In genomic region chr12:35966768-35967141, GRCm38 (mm10) we compare ENCODE assay signal across 22 mouse cellular contexts. TPM values are rescaled to one million over a fixed set of nuclear protein-coding genes. Genes with fewer than 3 reads are reported as not detected.
"Had no signal": no experiment of that assay in that cellular context is flagged by ENCODE, and none has a peak within 500 bp of the region (broad histone marks: within the 10 kb centered on the region; RNA-seq: fewer than 3 reads in every experiment).

No protein-coding gene starts in this region.

- H3K27me3 ChIP-seq: kidney, embryonic 15.5 days; limb, embryonic 12.5 days; neural tube, embryonic 12.5 days had no signal

- H3K36me3 ChIP-seq: kidney, embryonic 15.5 days; limb, embryonic 12.5 days; midbrain, embryonic 10.5 days; neural tube, embryonic 12.5 days had no signal

- H3K4me3 ChIP-seq: kidney, embryonic 15.5 days; limb, embryonic 12.5 days; midbrain, embryonic 10.5 days; myocyte; neural tube, embryonic 12.5 days had no signal

- DNase-seq: kidney, adult 11 months; kidney, postnatal 14 days; lung, embryonic 14.5 days; lung, postnatal 10 days; lung, postnatal 4 days; midbrain, embryonic 14.5 days; spleen, adult 18-20 months; thymus, postnatal 4 days had no signal

- H3K9me3 ChIP-seq: kidney, embryonic 15.5 days; limb, embryonic 12.5 days; midbrain, embryonic 10.5 days; neural tube, embryonic 12.5 days had no signal

- ATAC-seq: hindbrain, postnatal 0 days had no signal

- H3K27ac ChIP-seq: hindbrain, postnatal 0 days; kidney, embryonic 15.5 days; limb, embryonic 12.5 days; midbrain, embryonic 10.5 days; neural tube, embryonic 12.5 days had no signal

- H3K4me2 ChIP-seq: kidney, embryonic 15.5 days; limb, embryonic 12.5 days; lung, embryonic 14.5 days; neural tube, embryonic 12.5 days had no signal

- H3K4me1 ChIP-seq: kidney, embryonic 15.5 days; limb, embryonic 12.5 days; midbrain, embryonic 10.5 days; neural tube, embryonic 12.5 days had no signal

- H3K9ac ChIP-seq: kidney, embryonic 15.5 days; limb, embryonic 12.5 days; lung, embryonic 14.5 days; neural tube, embryonic 12.5 days had no signal

RNA-seq across cellular contexts. Expression of gene Agr2, which starts 26.0 kb away (rescaled TPM):
- total RNA-seq: hindbrain, postnatal 0 days; layer of hippocampus, adult 8-10 months; layer of hippocampus, postnatal 25 days; left cerebral cortex, adult 8-10 months; left cerebral cortex, postnatal 25 days; liver, adult 2 months; megakaryocyte, adult 5-6 weeks; neutrophil, adult 5-6 weeks had no signal
- polyA plus RNA-seq: limb, embryonic 12.5 days; midbrain, embryonic 10.5 days; midbrain, embryonic 14.5 days; myocyte; neural tube, embryonic 12.5 days had no signal

RNA-seq across cellular contexts. Expression of gene Agr3, which starts 41.3 kb away (rescaled TPM):
- total RNA-seq: hindbrain, postnatal 0 days; layer of hippocampus, adult 8-10 months; layer of hippocampus, postnatal 25 days; left cerebral cortex, adult 8-10 months; left cerebral cortex, postnatal 25 days; liver, adult 2 months; megakaryocyte, adult 5-6 weeks; neutrophil, adult 5-6 weeks had no signal
- polyA plus RNA-seq: kidney, embryonic 15.5 days; limb, embryonic 12.5 days; liver, adult 2 months; liver, embryonic 16.5 days; lung, embryonic 14.5 days; midbrain, embryonic 10.5 days; midbrain, embryonic 14.5 days; myocyte; neural tube, embryonic 12.5 days had no signal
